Mouse (Mus musculus): ENCODE data around the gene Grhl1. TPM values are rescaled to one million over a fixed set of nuclear protein-coding genes. Genes with fewer than 3 reads are reported as not detected.

Grhl1 gene
- polyA plus RNA-seq, 1 experiment from 2014 or later: 0.37 TPM

DNA sequence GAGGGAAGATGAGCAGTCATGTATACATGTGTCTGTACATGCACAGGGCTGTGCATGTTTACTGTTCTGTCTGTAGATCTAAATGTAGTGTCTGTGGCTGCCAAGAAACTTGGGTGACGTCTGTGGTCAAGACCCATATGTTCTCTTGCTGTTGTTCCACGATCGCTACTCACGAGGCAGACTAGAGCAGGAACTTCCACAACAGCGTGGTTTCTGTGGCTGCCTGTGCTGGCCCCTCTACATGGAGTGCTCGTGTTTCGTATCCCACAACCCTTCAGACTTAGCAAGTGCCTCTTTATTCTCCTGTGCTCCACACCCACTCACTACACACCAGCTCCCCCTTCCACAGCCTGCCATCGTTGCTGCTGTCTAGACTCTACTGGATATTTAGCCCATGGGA, 24.4 kb upstream of the Grhl1 start:
- no peak for TF ChIP-seq CTCF (IDR thresholded peaks at IDR 0.05; ENCODE audit: low read depth)
- H3K4me1 ChIP-seq (replicated peaks; ENCODE audit: control insufficient read depth, insufficient read depth, low read length): no peaks in the 10 kb centered on the region
- no peak overlapping the region for H3K9ac ChIP-seq (ENCODE audit: low read depth, low read length)
- H3K4me3 ChIP-seq (ENCODE audit: low read depth, low read length): no peak overlapping the region
- H3K9me3 ChIP-seq (ENCODE audit: control insufficient read depth): no peaks in the 10 kb centered on the region
- no peak overlapping the region for H3K4me2 ChIP-seq (replicated peaks; ENCODE audit: low read depth)
- no peaks in the 10 kb centered on the region for H3K27me3 ChIP-seq (replicated peaks; ENCODE audit: control insufficient read depth, insufficient read depth, low read length)
- no peaks in the 10 kb centered on the region; the same call in 1 of the 2 replicates for H3K36me3 ChIP-seq (ENCODE audit: control insufficient read depth, insufficient read depth)
- H3K27ac ChIP-seq (ENCODE audit: low read depth, low read length): no peak overlapping the region
- ATAC-seq: no peak
- 81% methylated on average over 8 of the region's 8 CpGs for WGBS

GRCm38 (mm10) chr12:24548885-24549284, 23.2 kb upstream of the Grhl1 start:
- Histone ChIP-seq H3K27ac (ENCODE audit: low read depth, low read length) (no peak overlapping the region), H3K36me3 (ENCODE audit: control insufficient read depth, insufficient read depth) (no peaks in the 10 kb centered on the region; the same call in 1 of the 2 replicates), H3K4me2 (replicated peaks; ENCODE audit: low read depth) (no peak overlapping the region), H3K4me1 (replicated peaks; ENCODE audit: control insufficient read depth, insufficient read depth, low read length) (no peaks in the 10 kb centered on the region), H3K4me3 (ENCODE audit: low read depth, low read length) (no peak overlapping the region), H3K9ac (ENCODE audit: low read depth, low read length) (no peak overlapping the region), H3K9me3 (ENCODE audit: control insufficient read depth) (no peaks in the 10 kb centered on the region), H3K27me3 (replicated peaks; ENCODE audit: control insufficient read depth, insufficient read depth, low read length) (no peaks in the 10 kb centered on the region)
- TF ChIP-seq CTCF (IDR thresholded peaks at IDR 0.05; ENCODE audit: low read depth): no peak
- 96% methylated on average over 6 of the region's 6 CpGs for WGBS
- ATAC-seq: no peak

GRCm38 (mm10) chr12:24552531-24552930, 19.6 kb upstream of the Grhl1 start:
- Histone ChIP-seq H3K4me1 (replicated peaks; ENCODE audit: control insufficient read depth, insufficient read depth, low read length) (no peaks in the 10 kb centered on the region), H3K36me3 (ENCODE audit: control insufficient read depth, insufficient read depth) (no peaks in the 10 kb centered on the region; the same call in 1 of the 2 replicates), H3K9me3 (ENCODE audit: control insufficient read depth) (no peaks in the 10 kb centered on the region), H3K4me3 (ENCODE audit: low read depth, low read length) (no peak overlapping the region), H3K27ac (ENCODE audit: low read depth, low read length) (no peak overlapping the region), H3K9ac (ENCODE audit: low read depth, low read length) (no peak overlapping the region), H3K4me2 (replicated peaks; ENCODE audit: low read depth) (no peak overlapping the region), H3K27me3 (replicated peaks; ENCODE audit: control insufficient read depth, insufficient read depth, low read length) (no peaks in the 10 kb centered on the region)
- no peak for ATAC-seq
- TF ChIP-seq CTCF (IDR thresholded peaks at IDR 0.05; ENCODE audit: low read depth): no peak
- WGBS: 70% methylated on average over 2 of the region's 2 CpGs

DNA sequence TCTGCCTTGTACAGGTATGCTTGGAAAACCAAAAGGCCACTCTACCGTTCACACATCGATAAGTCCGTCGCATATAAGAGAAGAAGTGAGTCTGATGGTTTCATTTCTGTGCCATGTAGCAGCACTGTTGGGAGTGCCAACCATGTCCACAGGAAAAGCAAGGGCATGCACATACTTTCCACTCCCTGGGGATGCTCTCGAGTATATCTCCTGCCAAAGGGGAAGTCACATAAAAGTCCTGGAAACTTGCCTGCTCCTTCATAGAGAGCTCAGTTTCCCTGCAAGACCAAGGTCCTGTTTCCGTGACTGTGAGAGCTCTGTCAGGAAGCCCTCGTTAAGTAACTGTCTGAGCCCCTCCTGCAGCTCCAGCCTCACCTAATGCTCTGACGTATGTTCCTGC, 16.1 kb upstream of the Grhl1 start:
- H3K27me3 ChIP-seq (replicated peaks; ENCODE audit: control insufficient read depth, insufficient read depth, low read length): no peaks in the 10 kb centered on the region
- H3K4me2 ChIP-seq (replicated peaks; ENCODE audit: low read depth): no peak overlapping the region
- no peak for ATAC-seq
- H3K4me3 ChIP-seq (ENCODE audit: low read depth, low read length): no peak overlapping the region
- H3K4me1 ChIP-seq (replicated peaks; ENCODE audit: control insufficient read depth, insufficient read depth, low read length): no peaks in the 10 kb centered on the region
- no peaks in the 10 kb centered on the region; the same call in 1 of the 2 replicates for H3K36me3 ChIP-seq (ENCODE audit: control insufficient read depth, insufficient read depth)
- no peak overlapping the region for H3K9ac ChIP-seq (ENCODE audit: low read depth, low read length)
- no peak overlapping the region for H3K27ac ChIP-seq (ENCODE audit: low read depth, low read length)
- no peaks in the 10 kb centered on the region for H3K9me3 ChIP-seq (ENCODE audit: control insufficient read depth)
- TF ChIP-seq CTCF (IDR thresholded peaks at IDR 0.05; ENCODE audit: low read depth): no peak
- WGBS: 79% methylated on average over 8 of the region's 8 CpGs

GRCm38 (mm10) chr12:24563395-24563960, 8.6 kb upstream of the Grhl1 start:
- no peaks in the 10 kb centered on the region for H3K27me3 ChIP-seq (replicated peaks; ENCODE audit: control insufficient read depth, insufficient read depth, low read length)
- no peaks in the 10 kb centered on the region for H3K9me3 ChIP-seq (ENCODE audit: control insufficient read depth)
- no peak overlapping the region for H3K4me3 ChIP-seq (ENCODE audit: low read depth, low read length)
- WGBS: 85% methylated on average over 7 of the region's 7 CpGs
- no peak overlapping the region for H3K9ac ChIP-seq (ENCODE audit: low read depth, low read length)
- ATAC-seq: no peak
- H3K4me1 ChIP-seq (replicated peaks; ENCODE audit: control insufficient read depth, insufficient read depth, low read length): no peaks in the 10 kb centered on the region
- H3K36me3 ChIP-seq (ENCODE audit: control insufficient read depth, insufficient read depth): no peaks in the 10 kb centered on the region; the same call in 1 of the 2 replicates
- H3K4me2 ChIP-seq (replicated peaks; ENCODE audit: low read depth): no peak overlapping the region
- H3K27ac ChIP-seq (ENCODE audit: low read depth, low read length): no peak overlapping the region
- no peak for TF ChIP-seq CTCF (IDR thresholded peaks at IDR 0.05; ENCODE audit: low read depth)

DNA sequence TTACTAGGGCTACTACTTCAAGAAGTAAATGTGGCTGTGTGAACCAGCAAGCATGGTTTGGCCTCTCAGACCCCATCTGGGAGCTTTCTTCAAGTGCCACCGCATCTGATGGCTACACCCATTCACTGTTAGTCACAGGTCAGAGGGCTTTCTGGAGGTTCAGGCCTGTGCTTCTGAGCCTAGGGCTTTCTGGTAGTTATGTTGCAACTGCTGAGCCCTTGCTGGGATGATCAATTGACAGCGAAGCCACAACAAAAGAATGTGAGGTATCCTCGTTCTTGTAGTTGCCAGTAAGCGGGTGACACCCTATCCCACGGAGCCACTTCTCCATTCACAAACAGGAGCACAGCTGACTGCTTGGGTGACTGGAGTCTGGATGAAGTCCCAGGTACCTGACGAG, 6.8 kb upstream of the Grhl1 start:
- TF ChIP-seq CTCF (IDR thresholded peaks at IDR 0.05; ENCODE audit: low read depth): no peak
- no peak for ATAC-seq
- WGBS: 66% methylated on average over 6 of the region's 6 CpGs
- Histone ChIP-seq H3K27ac (ENCODE audit: low read depth, low read length) (no peak overlapping the region), H3K4me2 (replicated peaks; ENCODE audit: low read depth) (no peak overlapping the region), H3K27me3 (replicated peaks; ENCODE audit: control insufficient read depth, insufficient read depth, low read length) (no peaks in the 10 kb centered on the region; the same call in 1 of the 2 replicates), H3K9ac (ENCODE audit: low read depth, low read length) (no peak overlapping the region), H3K9me3 (ENCODE audit: control insufficient read depth) (no peaks in the 10 kb centered on the region), H3K4me1 (replicated peaks; ENCODE audit: control insufficient read depth, insufficient read depth, low read length) (no peaks in the 10 kb centered on the region), H3K36me3 (ENCODE audit: control insufficient read depth, insufficient read depth) (no peaks in the 10 kb centered on the region), H3K4me3 (ENCODE audit: low read depth, low read length) (no peak overlapping the region)
